Mouse (Mus musculus) heart, postnatal 4 days (tissue): ENCODE data around the gene Gsto2. TPM values are rescaled to one million over a fixed set of nuclear protein-coding genes. Genes with fewer than 3 reads are reported as not detected.
"Not testable (repeated sequence)": the region's sequence is repeated elsewhere in the genome, so short reads cannot be mapped to it uniquely, and the experiment has no call there.

Source experiments
- DNase-seq: peaks from one replicate; pipeline ENCODE4 v3.0.0; 2021
- total RNA-seq, 2 experiments: library from RNA; stranded (reverse); gene quantifications; 2 replicates each; pipeline ENCODE4 v1.2.3; 2021

Gsto2 gene
- total RNA-seq, result 1 to 10 TPM; 1.5 to 1.8 TPM

DNA sequence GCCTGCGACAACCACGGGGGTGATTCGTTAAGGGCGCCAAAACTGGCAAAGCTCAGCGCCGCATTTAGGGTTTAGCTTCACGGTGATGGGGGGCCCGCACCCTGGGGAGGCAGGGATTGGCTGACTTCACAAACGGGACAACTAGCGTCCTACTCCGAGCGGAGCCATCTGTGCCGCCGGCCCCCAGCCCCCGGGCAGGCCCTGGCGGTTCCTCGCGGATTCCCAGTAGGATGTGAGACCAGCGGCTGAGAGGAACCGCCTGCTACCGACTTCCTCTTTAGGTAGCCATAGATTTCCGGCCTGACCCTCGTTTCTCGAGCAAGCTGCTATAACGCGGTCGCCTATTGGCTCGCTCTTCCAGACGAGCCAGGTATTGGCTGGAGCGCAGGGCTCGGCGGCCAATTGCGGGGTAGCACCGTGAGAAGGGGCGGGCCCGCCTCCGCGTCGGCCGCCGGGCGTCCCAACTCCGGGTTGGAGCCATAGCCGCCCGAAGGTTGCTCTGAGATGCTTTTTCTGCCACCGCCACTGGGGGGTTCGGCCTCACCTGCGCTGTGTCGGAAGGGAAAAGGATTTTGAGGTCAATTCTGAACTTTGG, at the start of gene Gsto2:
Gsto2 (plus strand) TSS at position 182 of the 595 bp plus-strand sequence.
- DNase-seq, result peak; percentile 95

DNA sequence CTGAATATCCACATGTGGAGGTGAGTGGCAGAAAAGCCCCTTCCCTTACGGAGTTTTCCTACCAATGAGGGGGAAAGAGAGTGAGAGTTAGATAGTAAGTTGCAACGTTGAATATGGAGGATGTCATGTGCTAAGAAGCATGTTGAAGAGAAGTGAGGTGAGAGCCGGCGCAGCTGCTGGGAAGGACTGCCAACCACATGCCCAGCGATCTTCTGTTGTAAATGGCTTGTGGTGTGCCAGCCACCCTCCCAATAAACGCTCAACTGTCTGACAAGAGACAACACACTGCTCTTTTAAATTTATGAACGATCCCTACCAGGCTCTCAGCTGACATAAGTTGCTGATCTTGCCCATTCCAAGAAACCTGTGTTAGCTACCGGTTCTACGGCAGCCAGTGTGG, 47.6 kb upstream of the Gsto2 start:
- DNase-seq, result no peak

DNA sequence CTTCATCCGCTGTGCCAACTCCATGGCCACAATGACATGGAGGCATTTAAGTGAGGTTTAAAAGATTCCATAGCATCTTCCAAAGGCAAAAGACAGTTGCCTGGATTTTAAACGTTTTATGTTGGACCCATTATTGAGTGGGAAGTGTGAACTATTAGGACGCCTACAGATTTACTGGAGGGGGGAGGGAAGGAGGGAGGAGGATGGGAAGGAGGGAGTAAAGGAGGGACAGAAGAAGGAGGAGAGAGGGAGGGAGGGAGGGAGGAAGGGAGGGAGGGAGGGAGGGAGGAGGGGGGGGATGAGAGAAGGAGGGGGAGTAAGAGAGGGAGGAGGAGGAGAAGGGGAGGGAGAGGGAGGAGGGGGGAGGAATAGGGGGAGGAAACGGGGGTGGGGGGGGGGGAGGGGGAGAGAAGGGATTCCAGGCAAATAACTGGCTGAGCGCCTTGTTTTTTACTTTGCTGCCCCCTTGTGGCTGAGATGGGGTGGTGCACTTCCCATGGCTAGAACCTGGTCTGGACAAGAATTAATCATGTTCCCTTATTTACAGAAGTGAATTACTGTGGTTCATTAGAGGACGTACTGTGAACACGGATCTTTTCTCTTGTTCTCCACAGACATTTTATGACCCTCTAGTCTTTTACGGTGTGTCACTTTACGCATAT, 44.4 kb upstream of the Gsto2 start:
- peak; percentile 85 for DNase-seq

DNA sequence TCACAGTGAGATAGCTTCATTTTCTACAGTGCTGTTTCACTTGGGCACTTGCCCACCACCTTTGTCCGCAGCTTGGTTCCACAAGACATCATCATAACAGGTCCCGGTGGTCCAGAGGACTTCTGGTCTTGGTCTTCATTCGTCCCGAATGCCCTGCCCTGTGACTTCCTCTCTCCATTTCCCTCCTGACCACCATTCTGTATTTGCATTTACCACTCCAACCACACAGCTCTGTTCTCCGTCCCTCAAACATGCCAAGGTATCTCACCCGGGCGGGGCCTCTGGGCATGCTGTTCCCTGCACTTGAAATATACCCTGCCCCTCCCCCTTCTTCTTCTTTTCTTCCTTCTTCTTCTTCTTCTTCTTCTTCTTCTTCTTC, 43.9 kb upstream of the Gsto2 start:
- DNase-seq, result no peak

DNA sequence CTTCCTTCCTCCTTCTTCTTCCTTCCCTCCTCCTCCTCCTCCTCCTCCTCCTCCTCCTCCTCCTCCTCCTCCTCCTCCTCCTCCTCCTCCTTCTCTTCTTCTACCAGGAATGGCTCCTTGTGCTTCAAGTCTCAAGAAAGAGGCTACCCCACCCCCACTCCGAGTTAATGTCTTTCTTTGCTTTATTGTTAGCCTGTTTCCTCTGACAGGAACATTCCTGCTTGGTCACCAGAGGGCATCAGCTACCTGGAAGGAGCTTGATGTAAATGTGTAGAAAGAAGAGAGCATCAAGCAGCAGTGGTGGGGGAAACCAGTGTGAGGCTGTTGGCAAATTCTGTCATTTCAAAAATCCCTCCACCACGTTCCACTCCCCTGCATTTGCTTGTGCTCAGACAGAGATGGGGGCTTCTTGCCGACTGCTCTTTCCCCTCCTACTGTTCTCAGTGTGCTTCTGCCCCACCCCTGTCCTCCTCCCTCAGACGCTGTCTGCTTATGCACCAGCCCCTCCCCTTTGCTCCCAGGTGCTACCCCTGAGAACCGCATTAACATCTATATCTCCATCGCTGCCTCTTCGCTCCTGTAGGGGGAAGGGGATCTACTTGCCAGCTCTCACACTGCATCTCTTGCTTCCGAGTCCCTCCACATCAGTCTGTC, 43.1 kb upstream of the Gsto2 start:
- DNase-seq, result peak; percentile 25

DNA sequence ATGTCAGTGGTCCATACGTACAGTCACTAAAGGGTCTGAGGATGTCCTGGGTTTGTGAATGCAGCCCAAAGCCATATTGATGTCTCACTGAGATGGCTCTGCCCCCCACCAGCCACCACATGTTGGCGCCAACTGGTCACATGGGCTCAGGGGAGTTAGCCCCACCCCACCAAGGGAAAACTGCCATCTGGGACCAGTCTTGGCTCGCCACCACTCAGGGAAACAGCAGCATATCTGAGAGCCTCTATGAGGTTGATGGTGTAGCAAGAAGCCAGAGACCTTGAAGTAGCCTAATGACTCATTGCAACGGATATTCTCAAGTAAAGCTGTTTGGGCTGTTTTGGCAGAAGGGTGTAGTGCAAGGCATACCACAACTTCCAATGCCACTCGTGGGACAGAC, 41.3 kb upstream of the Gsto2 start:
- no peak for DNase-seq

DNA sequence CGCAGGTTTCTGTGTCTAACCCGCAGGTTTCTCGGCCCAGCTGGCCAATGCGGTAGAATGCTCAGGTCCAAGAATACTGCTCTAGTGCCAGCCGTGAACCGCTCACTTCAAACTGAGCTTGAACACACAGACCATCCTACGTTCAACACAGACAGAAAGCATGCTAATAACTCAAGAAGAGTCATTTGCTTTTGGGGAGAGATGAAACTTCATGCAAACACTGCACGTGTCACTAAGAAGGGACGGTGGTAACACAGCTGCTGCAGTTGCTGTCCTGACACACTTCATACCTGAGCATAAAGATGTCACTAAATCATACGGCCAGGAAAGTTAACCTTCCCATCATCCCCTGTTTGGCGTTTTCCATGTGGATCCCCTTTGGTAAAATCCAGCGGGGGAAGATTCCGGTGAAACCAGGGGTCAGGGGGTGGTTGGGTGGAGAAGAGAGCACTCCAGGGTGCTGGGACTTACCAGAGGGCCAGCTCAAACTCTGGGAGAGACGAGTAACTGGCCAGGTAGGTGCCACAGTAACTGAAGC, 35.4 kb upstream of the Gsto2 start:
- DNase-seq, result no peak

DNA sequence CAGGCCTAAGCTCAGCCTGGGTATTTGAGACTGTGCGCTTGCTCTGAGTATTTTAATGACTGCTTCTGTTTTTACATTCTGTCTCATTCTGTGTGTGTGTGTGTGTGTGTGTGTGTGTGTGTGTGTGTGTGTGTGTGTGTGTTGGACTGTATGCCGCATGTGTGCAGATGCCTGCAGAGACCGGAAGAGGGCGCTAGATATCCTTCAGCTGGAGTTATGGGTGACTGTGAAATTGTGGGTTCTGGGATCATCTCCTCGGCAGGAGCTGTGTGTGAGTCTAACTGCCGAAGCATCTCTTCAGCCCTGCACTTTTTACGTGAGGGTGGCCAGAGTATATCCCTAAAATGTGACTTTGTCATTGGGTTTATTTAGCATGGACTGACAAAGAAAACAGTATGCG, 34.2 kb upstream of the Gsto2 start:
- no peak for DNase-seq

DNA sequence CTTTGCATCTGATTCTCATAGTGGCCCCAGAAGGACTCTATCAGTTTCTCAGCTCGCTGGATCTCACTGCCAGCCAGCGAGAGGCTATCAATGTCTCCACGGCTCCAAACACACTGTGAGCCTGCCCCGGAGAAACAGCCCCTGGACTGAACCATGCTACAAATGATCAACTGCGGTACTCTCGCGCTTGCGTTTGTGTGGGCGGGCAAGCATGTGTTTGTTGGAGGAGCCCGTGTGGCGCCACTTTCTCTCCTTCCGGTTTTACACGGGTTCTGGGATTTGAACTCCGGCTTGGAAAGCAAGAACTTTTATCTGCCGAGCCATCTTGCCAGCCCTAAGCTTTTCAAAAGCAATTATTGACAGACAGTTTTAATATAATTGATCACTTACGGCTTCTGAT, 33.0 kb upstream of the Gsto2 start:
- no peak for DNase-seq

DNA sequence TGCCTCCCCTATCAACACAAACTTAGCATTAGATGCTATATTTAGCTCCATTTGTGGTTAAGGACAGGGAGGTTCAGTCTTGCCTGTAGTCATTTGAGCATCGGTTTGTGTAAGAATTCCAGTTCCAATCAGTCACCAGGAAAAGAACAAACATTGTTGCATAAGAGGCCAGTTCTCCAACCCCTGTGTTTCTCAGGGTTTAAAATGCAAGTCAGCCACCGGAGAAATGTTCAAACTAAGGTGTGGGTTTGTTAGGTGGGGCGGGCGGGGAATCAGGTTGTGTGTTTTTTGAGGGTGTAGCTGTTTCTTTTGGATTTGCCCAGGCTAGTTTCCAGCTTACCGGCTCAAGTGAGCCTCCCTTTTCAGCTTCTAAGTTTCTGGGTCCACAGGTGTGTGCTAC, 30.7 kb upstream of the Gsto2 start:
- no peak for DNase-seq

DNA sequence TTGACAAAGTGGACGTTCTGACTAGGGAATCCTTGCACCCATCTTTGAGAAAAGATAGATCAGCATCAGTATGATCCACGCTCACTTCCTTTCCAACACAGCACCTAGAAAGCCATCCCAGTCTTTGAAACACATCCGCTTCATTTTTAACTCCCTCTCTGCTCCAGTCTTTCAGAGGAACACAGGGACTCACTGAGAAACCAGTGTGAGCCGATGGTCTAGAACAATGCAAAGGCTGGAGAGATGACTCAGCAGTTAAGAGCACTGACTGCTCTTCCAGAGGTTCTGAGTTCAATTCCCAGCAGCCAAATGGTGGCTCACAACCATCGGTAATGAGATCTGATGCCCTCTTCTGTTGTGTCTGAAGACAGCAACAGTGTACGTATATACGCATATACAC, 29.6 kb upstream of the Gsto2 start:
- no peak for DNase-seq

DNA sequence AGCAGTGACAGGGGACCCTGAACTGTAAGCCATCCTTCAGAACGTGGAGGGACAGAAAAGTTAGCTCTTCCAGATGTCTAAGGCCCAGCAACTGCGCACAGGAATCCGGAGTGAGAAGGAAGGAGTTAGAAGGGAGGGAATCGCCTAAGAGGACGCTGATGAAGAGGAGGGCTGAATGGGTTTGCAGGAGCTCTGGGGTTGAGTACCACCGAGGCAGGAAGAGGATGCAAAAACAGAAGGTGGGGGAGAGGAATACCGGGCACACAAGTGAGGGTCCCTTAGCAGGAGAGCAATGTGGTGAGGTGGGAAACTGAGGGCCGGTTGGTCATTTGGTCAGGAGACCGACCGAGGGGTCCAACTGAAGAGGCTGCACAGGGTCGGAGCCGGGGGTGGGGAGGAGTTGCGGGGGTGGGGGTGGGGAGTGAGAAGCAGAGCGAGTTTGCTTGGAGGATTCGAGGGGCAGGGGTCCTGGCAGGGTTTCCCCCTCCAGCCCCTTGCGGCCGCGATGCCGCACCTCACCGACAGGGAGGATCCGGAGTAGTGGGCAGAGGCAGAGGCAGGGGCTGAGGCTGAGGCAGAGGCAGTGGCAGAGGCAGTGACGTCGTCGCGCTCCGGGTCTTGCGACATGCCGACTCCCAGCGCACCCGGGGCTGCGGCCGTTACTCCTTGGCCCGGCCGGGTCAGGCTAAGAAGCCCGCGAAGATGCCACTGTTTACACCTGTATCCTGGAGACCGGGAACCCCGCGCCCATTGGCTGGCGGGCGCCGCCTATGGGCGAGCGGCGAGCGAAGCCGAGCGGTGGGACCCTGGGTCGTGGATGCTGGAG, 28.4 kb upstream of the Gsto2 start:
- DNase-seq, result peak; percentile 66

DNA sequence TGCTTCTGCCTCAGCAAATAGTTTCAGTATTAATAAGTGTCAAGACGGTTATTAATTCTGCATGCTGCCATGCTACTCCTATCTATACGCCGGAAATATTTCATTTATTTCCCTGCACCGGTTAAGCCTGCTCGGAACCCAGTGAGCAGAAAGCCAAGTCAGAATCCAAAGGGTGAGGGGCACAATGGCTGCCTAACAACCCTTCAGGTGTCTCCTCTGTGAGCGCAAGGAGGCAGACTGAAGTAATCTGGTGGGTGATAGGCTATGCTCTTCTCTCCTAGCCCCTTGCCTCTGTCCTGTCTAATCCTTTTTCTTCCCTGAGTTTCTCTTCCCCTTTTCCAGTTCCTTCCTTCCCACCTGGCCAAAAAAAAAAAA, 27.8 kb upstream of the Gsto2 start:
- no peak for DNase-seq

DNA sequence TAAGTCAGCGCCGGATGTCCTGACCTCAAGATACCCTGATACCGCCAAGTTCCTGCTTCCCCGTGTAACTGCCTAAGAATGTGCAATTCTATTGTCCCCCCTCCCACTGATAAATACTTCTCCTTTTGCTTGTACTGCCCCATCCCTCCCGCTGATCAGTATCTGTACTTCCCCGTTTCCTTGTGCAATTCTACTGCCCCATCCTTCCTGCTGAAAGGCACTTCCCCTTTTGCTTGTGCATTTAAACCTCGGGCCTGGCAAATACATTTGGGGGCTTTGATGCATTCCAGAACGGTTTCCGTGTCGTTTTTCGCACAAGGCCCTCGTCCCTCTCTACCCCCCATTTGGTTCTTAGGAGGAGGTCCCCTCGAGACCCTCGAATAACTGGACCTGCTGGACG, 24.1 kb upstream of the Gsto2 start:
- DNase-seq, result not testable (repeated sequence)

DNA sequence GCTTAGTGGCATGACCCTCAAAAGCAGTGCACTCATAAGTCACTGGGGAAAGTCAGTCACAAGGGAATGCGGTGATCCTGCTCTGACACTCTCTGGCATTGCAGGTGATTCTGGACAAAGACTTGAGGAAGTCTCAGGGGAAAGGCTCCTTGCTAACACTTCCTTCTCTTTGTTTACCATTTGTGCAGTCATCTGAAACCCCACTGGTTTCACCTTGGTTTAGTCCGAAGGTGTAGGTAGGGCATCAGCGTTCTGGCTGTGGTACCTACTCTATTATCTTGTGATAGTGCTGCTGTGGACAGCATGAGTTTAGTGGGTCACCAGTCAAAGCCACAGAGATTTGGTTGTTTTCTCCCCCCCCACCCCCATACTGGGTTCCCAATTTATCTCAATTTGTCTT, 15.6 kb upstream of the Gsto2 start:
- no peak for DNase-seq

DNA sequence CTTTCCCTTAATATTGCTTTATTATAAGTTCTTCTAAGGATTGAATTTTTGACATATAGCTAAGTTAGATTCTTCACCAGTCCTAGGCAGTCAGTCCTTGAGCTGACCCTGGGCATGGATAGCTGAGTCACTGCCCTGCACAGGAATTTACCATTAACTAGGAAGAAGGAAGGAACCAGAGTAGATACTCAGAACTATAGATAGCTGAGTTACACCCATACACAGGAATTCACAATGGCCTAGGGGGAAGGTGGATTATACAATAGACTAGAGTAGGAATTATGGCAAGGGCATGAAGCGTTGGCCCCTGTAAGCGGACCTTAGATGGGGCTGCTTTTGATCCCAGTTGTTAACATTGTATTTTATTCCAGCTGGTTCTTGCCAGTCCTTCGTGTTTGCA, 13.2 kb upstream of the Gsto2 start:
- not testable (repeated sequence) for DNase-seq

DNA sequence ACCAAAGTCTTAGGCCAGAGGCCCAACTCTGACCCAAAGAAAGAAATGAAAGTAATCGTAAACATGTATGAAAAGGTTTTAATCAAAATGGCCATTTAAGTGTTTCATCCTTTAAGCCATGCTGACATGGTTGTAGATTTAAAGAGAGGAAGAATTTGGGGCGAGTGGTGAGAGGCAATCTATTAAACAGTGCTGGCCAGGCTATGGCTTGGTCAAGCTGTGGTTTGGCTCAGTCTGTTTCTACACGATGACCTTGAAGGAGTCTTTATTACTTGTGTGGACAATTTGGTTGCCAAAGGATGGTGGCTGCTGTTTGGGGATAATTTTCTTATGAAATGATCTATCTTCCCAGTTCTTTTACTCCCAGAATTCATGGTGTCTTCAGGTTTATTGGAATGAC, 12.3 kb upstream of the Gsto2 start:
- no peak for DNase-seq

DNA sequence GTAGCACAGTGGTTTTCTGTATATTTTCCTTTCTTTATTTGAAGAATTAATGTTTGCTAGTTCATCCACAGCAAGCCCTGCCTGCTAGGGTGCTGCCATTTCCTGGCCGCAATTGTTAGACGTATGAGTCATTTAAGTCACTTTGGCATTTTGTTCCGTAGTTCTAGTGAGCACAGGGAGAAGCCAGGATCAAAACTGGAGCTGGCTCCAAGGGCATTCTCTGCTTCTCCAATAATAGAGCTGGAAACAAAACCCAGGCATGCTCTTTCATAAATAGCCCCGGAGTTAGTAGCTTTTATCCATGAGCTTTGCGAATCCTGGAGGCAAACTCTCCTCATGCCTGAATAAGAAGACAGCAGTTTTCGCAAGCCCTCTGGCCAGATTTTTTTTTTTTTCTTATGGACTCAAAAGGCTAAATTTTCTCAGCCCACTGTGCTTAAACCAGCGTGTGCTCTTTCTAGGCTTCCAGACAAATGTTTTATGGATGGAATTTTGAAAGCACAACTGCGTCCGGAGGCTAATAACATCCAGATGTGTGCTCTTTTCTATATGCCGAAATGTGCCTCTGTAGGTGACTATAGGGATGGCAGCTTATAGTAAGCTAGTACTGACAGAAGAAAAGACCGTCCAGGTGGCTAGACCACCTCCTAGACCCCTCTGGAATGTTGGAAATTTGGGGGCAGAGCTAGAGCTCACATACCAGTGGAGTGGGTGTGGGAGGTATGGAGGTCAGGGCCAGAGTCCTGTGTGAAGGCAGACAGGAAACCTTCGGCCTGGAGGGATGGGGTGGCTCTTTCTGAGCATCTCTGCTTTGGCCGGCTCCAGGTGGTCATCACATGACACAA, 11.2 kb upstream of the Gsto2 start:
- DNase-seq, result peak; percentile 30

DNA sequence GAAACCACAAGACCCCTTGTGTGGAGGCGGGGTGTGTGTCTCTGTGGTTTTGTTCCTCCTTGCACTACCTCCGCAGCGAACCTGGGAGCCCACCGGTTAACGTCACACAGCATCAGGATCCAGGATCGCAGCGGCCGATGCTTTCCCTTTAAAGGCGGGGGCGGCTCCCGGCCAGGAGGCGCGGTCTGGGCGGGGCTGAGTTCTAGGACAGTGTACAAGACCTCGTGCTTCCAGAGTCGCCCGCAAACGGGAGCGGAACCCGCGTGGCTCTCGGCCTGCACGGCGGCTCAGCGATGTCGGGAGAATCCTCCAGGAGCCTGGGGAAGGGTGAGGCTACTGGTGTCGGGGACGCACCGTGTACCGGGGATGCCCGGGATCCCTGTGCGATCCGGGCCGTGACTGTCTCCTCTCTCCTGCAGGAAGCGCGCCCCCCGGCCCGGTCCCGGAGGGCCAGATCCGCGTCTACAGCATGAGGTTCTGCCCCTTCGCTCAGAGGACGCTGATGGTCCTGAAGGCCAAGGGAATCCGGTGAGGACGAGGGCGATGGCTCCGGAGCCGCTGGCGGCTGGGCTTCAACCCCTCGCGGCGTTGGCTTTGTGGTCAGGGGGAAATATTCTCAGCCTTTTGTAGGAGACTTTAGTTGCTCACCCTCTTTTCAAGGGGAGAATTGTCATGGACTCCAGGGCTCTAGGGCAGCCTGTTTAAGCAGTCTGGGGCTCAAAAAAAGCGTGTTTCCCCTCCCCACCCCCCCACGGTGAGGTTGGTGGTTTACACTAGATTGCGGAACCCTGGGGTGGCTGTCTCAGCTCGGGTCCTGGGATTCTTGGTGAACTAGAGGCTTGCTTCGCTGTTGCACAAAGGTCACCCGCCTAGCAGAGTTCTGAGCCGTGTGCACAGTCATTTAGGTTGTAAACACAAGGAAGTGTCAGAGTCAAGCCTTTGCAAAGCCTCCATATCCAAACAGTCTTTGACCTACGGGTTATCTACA, 10.2 kb upstream of the Gsto2 start, which contains the start of gene Gsto1:
Gsto1 (plus strand) TSS at position 175 of the 988 bp plus-strand sequence.
- DNase-seq, result peak; percentile 90
